Mouse (Mus musculus): Measurements from ENCODE around the gene Impg1. TPM values are rescaled to one million over a fixed set of nuclear protein-coding genes. Genes with fewer than 3 reads are reported as not detected.

Impg1 gene
- polyA plus RNA-seq, 1 experiment from 2014 or later, result 0.10 TPM

- H3K27me3 ChIP-seq, result no peaks in the 10 kb centered on the region
- H3K4me2 ChIP-seq, result no peak overlapping the region
- ATAC-seq (replicated peaks; ENCODE audit: low FRiP score), result no peak
- no peaks in the 10 kb centered on the region for H3K36me3 ChIP-seq
- H3K4me3 ChIP-seq (replicated peaks), result no peak overlapping the region
- H3K27ac ChIP-seq, result no peak overlapping the region
- H3K9me3 ChIP-seq (replicated peaks), result no peaks in the 10 kb centered on the region
- 65% methylated on average over 4 of the region's 4 CpGs for whole genome bisulfite sequencing
- H3K9ac ChIP-seq, result no peak overlapping the region
- no peaks in the 10 kb centered on the region for H3K4me1 ChIP-seq
These were observed 82.6 kb downstream of the Impg1 start for GRCm38 (mm10) chr9:80382711-80383110.

- Histone ChIP-seq H3K9me3 (replicated peaks) (no peaks in the 10 kb centered on the region), H3K9ac (no peak overlapping the region), H3K4me3 (replicated peaks) (no peak overlapping the region), H3K4me2 (no peak overlapping the region), H3K4me1 (no peaks in the 10 kb centered on the region), H3K27ac (no peak overlapping the region), H3K27me3 (no peaks in the 10 kb centered on the region), H3K36me3 (no peaks in the 10 kb centered on the region)
- no peak for ATAC-seq (replicated peaks; ENCODE audit: low FRiP score)
- 91% methylated on average over 2 of the region's 2 CpGs for WGBS
These were observed 85.1 kb downstream of the Impg1 start for GRCm38 (mm10) chr9:80380078-80380645.

- no peak for ATAC-seq (replicated peaks; ENCODE audit: low FRiP score)
- Histone ChIP-seq H3K4me3 (replicated peaks) (no peak overlapping the region), H3K4me2 (no peak overlapping the region), H3K27ac (no peak overlapping the region), H3K27me3 (no peaks in the 10 kb centered on the region), H3K9me3 (replicated peaks) (no peaks in the 10 kb centered on the region), H3K4me1 (no peaks in the 10 kb centered on the region), H3K9ac (no peak overlapping the region), H3K36me3 (no peaks in the 10 kb centered on the region)
- WGBS, result 84% methylated on average over 1 of the region's 1 CpGs
These were observed 91.2 kb downstream of the Impg1 start for GRCm38 (mm10) chr9:80374100-80374499.

- Histone ChIP-seq H3K27ac (no peak overlapping the region), H3K36me3 (no peaks in the 10 kb centered on the region), H3K9me3 (replicated peaks) (no peaks in the 10 kb centered on the region), H3K9ac (no peak overlapping the region), H3K4me1 (no peaks in the 10 kb centered on the region), H3K4me2 (no peak overlapping the region), H3K4me3 (replicated peaks) (no peak overlapping the region), H3K27me3 (no peaks in the 10 kb centered on the region)
- no peak for ATAC-seq (replicated peaks; ENCODE audit: low FRiP score)
- WGBS, result 92% methylated on average over 5 of the region's 5 CpGs
These were observed 92.0 kb downstream of the Impg1 start for GRCm38 (mm10) chr9:80373304-80373739.

GRCm38 (mm10) chr9:80368636-80369035 lies 96.6 kb downstream of the Impg1 start:
- WGBS, result 76% methylated on average over 2 of the region's 2 CpGs
- no peak for ATAC-seq (replicated peaks; ENCODE audit: low FRiP score)
- Histone ChIP-seq H3K27me3 (no peaks in the 10 kb centered on the region), H3K4me1 (no peaks in the 10 kb centered on the region), H3K4me2 (no peak overlapping the region), H3K9me3 (replicated peaks) (no peaks in the 10 kb centered on the region), H3K9ac (no peak overlapping the region), H3K4me3 (replicated peaks) (no peak overlapping the region), H3K36me3 (no peaks in the 10 kb centered on the region), H3K27ac (no peak overlapping the region)

- Histone ChIP-seq H3K27me3 (no peaks in the 10 kb centered on the region), H3K9me3 (replicated peaks) (no peaks in the 10 kb centered on the region), H3K9ac (no peak overlapping the region), H3K4me3 (replicated peaks) (no peak overlapping the region), H3K4me1 (no peaks in the 10 kb centered on the region), H3K4me2 (no peak overlapping the region), H3K36me3 (no peaks in the 10 kb centered on the region), H3K27ac (no peak overlapping the region)
- 93% methylated on average over 2 of the region's 2 CpGs for WGBS
- no peak for ATAC-seq (replicated peaks; ENCODE audit: low FRiP score)
These were observed 97.6 kb downstream of the Impg1 start for GRCm38 (mm10) chr9:80367520-80368204.

GRCm38 (mm10) chr9:80360063-80360462 lies 105.2 kb downstream of the Impg1 start:
- H3K27ac ChIP-seq, result no peak overlapping the region
- H3K4me3 ChIP-seq (replicated peaks), result no peak overlapping the region
- ATAC-seq (replicated peaks; ENCODE audit: low FRiP score), result no peak
- no peaks in the 10 kb centered on the region for H3K36me3 ChIP-seq
- no peaks in the 10 kb centered on the region for H3K27me3 ChIP-seq
- no peaks in the 10 kb centered on the region for H3K9me3 ChIP-seq (replicated peaks)
- no peak overlapping the region for H3K9ac ChIP-seq
- no peaks in the 10 kb centered on the region for H3K4me1 ChIP-seq
- H3K4me2 ChIP-seq, result no peak overlapping the region

- Histone ChIP-seq H3K36me3 (no peaks in the 10 kb centered on the region), H3K27ac (no peak overlapping the region), H3K4me1 (no peaks in the 10 kb centered on the region), H3K4me2 (peak overlapping the region; percentile 36), H3K9ac (no peak overlapping the region), H3K27me3 (no peaks in the 10 kb centered on the region), H3K4me3 (replicated peaks) (no peak overlapping the region), H3K9me3 (replicated peaks) (no peaks in the 10 kb centered on the region)
- ATAC-seq (replicated peaks; ENCODE audit: low FRiP score), result no peak
- 46% methylated on average over 20 of the region's 20 CpGs for WGBS
These were observed 113.5 kb downstream of the Impg1 start for GRCm38 (mm10) chr9:80351678-80352331.

GRCm38 (mm10) chr9:80351295-80351677 lies 114.0 kb downstream of the Impg1 start:
- Histone ChIP-seq H3K4me2 (peak overlapping the region; percentile 36; the same call in 1 of the 2 replicates), H3K27ac (no peak overlapping the region), H3K4me3 (replicated peaks) (no peak overlapping the region), H3K36me3 (no peaks in the 10 kb centered on the region), H3K27me3 (no peaks in the 10 kb centered on the region), H3K4me1 (no peaks in the 10 kb centered on the region), H3K9me3 (replicated peaks) (no peaks in the 10 kb centered on the region), H3K9ac (no peak overlapping the region)
- 74% methylated on average over 7 of the region's 7 CpGs for WGBS
- no peak for ATAC-seq (replicated peaks; ENCODE audit: low FRiP score)

- H3K27me3 ChIP-seq, result no peaks in the 10 kb centered on the region
- ATAC-seq (replicated peaks; ENCODE audit: low FRiP score), result no peak
- H3K4me1 ChIP-seq, result no peaks in the 10 kb centered on the region
- H3K4me2 ChIP-seq, result no peak overlapping the region
- no peak overlapping the region for H3K9ac ChIP-seq
- no peaks in the 10 kb centered on the region for H3K9me3 ChIP-seq (replicated peaks)
- WGBS, result 89% methylated on average over 6 of the region's 6 CpGs
- no peak overlapping the region for H3K27ac ChIP-seq
- no peak overlapping the region for H3K4me3 ChIP-seq (replicated peaks)
- no peaks in the 10 kb centered on the region for H3K36me3 ChIP-seq
These were observed 120.8 kb downstream of the Impg1 start for GRCm38 (mm10) chr9:80344451-80345000.

GRCm38 (mm10) chr9:80342520-80342919 lies 122.8 kb downstream of the Impg1 start:
- 84% methylated on average over 6 of the region's 6 CpGs for WGBS
- no peak for ATAC-seq (replicated peaks; ENCODE audit: low FRiP score)
- H3K36me3 ChIP-seq, result no peaks in the 10 kb centered on the region
- no peaks in the 10 kb centered on the region for H3K9me3 ChIP-seq (replicated peaks)
- H3K27ac ChIP-seq, result no peak overlapping the region
- H3K4me2 ChIP-seq, result no peak overlapping the region
- no peak overlapping the region for H3K9ac ChIP-seq
- no peaks in the 10 kb centered on the region for H3K27me3 ChIP-seq
- no peaks in the 10 kb centered on the region for H3K4me1 ChIP-seq
- no peak overlapping the region for H3K4me3 ChIP-seq (replicated peaks)

GRCm38 (mm10) chr9:80341756-80342155 lies 123.5 kb downstream of the Impg1 start:
- 96% methylated on average over 16 of the region's 16 CpGs for WGBS
- ATAC-seq (replicated peaks; ENCODE audit: low FRiP score), result no peak
- H3K27me3 ChIP-seq, result no peaks in the 10 kb centered on the region
- no peaks in the 10 kb centered on the region for H3K36me3 ChIP-seq
- H3K4me2 ChIP-seq, result no peak overlapping the region
- no peak overlapping the region for H3K27ac ChIP-seq
- no peaks in the 10 kb centered on the region for H3K9me3 ChIP-seq (replicated peaks)
- no peak overlapping the region for H3K9ac ChIP-seq
- no peak overlapping the region for H3K4me3 ChIP-seq (replicated peaks)
- no peaks in the 10 kb centered on the region for H3K4me1 ChIP-seq
